Mouse (Mus musculus) stomach, postnatal 0 days (tissue): ENCODE measurements around the gene Ppp2r2d. TPM values are rescaled to one million over a fixed set of nuclear protein-coding genes. Genes with fewer than 3 reads are reported as not detected.

Experiments
- ATAC-seq: fragments of 200-750 bp; cut with Nextera tagmentation; 2 replicates; pipeline ENCODE4 v1.8.0; 2017; ENCODE audit not compliant: low FRiP score, low TSS enrichment
- DNase-seq: peaks from one replicate; pipeline ENCODE4 v3.0.0-alpha.2; 2016; ENCODE audit warnings: low spot score
- H3K27ac ChIP-seq: fragments of 300-500 bp; sonication (generic); replicated peaks from 2 replicates; pipeline ENCODE4 v1.5.1; 2014; ENCODE audit warnings: mild to moderate bottlenecking, control low read depth
- H3K27me3 ChIP-seq: fragments of 300-500 bp; sonication (generic); 2 replicates; pipeline ENCODE4 v1.6.1; 2014; ENCODE audit warnings: low read length; ENCODE audit not compliant: control insufficient read depth, insufficient read depth
- H3K36me3 ChIP-seq: fragments of 300-500 bp; sonication (generic); 2 replicates; pipeline ENCODE4 v1.6.1; 2014; ENCODE audit warnings: low read length, mixed read lengths; ENCODE audit not compliant: control insufficient read depth, insufficient read depth
- H3K4me1 ChIP-seq: fragments of 300-500 bp; sonication (generic); replicated peaks from 2 replicates; pipeline ENCODE4 v1.6.1; 2014; ENCODE audit warnings: antibody characterized with exemption; ENCODE audit not compliant: control insufficient read depth, insufficient read depth
- H3K4me2 ChIP-seq: fragments of 300-500 bp; sonication (generic); replicated peaks from 2 replicates; pipeline ENCODE4 v1.6.1; 2014; ENCODE audit warnings: low read depth, mild to moderate bottlenecking, control low read depth, moderate library complexity
- H3K4me3 ChIP-seq: fragments of 300-500 bp; sonication (generic); 2 replicates; pipeline ENCODE4 v1.5.1; 2014; ENCODE audit warnings: low read depth, low read length, control low read depth
- H3K9ac ChIP-seq: fragments of 300-500 bp; sonication (generic); 2 replicates; pipeline ENCODE4 v1.6.1; 2014; ENCODE audit warnings: mild to moderate bottlenecking, low read length, control low read depth, mixed read lengths
- H3K9me3 ChIP-seq: fragments of 300-500 bp; sonication (generic); 2 replicates; pipeline ENCODE4 v1.6.1; 2016; ENCODE audit warnings: low read length; ENCODE audit not compliant: control insufficient read depth
- CTCF ChIP-seq: IDR thresholded peaks from 2 replicates; pipeline ENCODE4 v1.5.1; 2016; ENCODE audit warnings: antibody characterized with exemption, low read depth, mild to moderate bottlenecking, moderate library complexity
- EP300 ChIP-seq: optimal IDR thresholded peaks from 2 replicates; pipeline ENCODE3; 2016; ENCODE audit warnings: antibody characterized with exemption
- WGBS: fragments of 180-500 bp; shearing (Covaris S2); extraction: QIAGEN DNeasy Blood & Tissue Kit; methylation state at CpG from one replicate; pipeline ENCODE4 v1.1.7; 2014; 5-methylcytosine and 5-hydroxymethylcytosine counted together
- polyA plus RNA-seq: library from polyadenylated mRNA; unstranded; fragments of >200 nt; fragmentation: Nextera tagmentation; extraction: Ambion mirVana; gene quantifications from 2 replicates; pipeline ENCODE4 v1.2.1, GENCODE M21; 2015

The Ppp2r2d gene
- polyA plus RNA-seq, 1 experiment from 2014 or later = 25.4 TPM

DNA sequence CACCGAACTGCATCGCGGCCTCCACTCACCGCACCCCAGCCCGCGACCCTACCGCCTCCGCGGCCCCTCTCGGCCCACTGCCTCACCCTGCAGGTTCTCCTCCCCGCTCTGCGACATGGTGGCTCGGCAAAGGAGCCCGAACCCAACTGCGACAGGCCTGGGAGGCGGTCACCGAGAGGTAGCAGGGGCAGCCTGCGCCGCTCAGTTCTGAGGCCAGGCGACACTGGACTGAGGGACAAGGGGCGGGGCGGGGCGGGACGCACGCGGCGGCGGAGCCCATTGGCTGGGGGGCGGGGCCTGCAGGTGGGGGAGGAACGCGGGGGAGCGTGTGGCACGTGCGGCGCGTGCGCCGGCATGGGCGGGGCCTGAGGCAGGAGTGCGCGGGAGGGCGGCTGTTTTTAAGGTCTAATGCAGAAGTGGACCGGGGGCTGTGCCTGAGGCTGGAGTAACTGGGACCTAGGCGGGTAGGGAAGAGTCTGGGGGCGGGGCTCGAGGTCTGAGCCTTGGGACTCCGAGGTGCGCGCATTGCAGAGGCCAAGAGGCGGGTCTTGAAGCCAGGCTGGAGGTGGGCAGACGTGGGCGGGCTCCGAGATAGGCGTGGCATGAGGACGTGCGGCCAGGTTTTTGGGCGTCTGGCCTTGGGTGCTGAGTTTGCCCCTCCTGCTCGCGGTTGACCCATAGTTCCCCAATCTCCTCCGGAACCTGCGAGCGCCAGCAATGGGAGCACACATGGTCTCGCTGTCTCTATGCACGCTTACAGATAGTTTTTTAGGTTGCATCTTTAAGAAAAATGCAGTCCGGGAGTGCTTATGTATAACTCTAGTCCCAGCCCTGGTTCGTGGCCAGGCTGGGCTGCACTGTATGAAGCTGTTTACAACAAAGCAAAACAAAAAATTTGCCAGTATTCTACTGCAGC is 63.7 kb downstream of the Ppp2r2d start, which contains the start of gene Bnip3:
TSS of gene Bnip3 (minus strand) at position 243 of the 916 bp plus-strand sequence.
- no peaks in the 10 kb centered on the region for H3K27me3 ChIP-seq
- H3K4me1 ChIP-seq = 0 out of 2 replicates have a peak, but pooled peaks cover 3% of the 10 kb centered on the region
- ATAC-seq (peak; percentile 92), DNase-seq (peak; percentile 97)
- peak within 1 kb of the TSS; percentile 87 for H3K9ac ChIP-seq
- peak within 1 kb of the TSS; percentile 79 for H3K4me3 ChIP-seq
- H3K27ac ChIP-seq = peak within 1 kb of the TSS; percentile 86
- no peak for TF ChIP-seq CTCF
- no peak for TF ChIP-seq EP300
- H3K9me3 ChIP-seq = no peaks in the 10 kb centered on the region
- no peaks in the 10 kb centered on the region for H3K36me3 ChIP-seq
- H3K4me2 ChIP-seq = peak within 1 kb of the TSS; percentile 92
- under 1% methylated on average over 60 of the region's 66 CpGs for WGBS

DNA sequence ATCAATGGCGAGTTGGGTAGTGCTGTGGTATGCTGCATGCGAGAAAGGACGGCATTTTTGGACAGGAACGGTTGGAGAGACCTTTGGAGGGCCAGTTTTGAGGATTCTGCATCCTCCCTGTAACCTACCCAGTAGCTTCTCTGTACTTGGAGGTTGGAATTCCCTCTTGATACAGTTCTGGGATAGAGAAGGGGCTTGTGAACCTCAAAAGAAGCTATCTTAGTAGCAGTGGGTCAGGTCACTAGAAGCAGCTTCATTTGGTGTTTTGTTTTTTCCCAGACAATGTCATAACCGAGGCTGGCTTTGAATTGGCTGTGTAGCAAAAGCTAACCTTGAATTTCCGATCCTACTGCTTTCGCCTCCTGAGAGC is 64.3 kb downstream of the Ppp2r2d start:
- H3K27me3 ChIP-seq = no peaks in the 10 kb centered on the region
- H3K36me3 ChIP-seq = no peaks in the 10 kb centered on the region
- H3K27ac ChIP-seq = peak overlapping the region; percentile 63
- no peak for DNase-seq
- no peaks in the 10 kb centered on the region for H3K9me3 ChIP-seq
- peak overlapping the region; percentile 92 for H3K4me2 ChIP-seq
- TF ChIP-seq EP300 = no peak
- TF ChIP-seq CTCF = no peak
- H3K4me3 ChIP-seq = peak overlapping the region; percentile 79
- no peak for ATAC-seq
- 0 out of 2 replicates have a peak, but pooled peaks cover 3% of the 10 kb centered on the region for H3K4me1 ChIP-seq
- 20% methylated on average over 7 of the region's 7 CpGs for WGBS
- H3K9ac ChIP-seq = peak overlapping the region; percentile 87

DNA sequence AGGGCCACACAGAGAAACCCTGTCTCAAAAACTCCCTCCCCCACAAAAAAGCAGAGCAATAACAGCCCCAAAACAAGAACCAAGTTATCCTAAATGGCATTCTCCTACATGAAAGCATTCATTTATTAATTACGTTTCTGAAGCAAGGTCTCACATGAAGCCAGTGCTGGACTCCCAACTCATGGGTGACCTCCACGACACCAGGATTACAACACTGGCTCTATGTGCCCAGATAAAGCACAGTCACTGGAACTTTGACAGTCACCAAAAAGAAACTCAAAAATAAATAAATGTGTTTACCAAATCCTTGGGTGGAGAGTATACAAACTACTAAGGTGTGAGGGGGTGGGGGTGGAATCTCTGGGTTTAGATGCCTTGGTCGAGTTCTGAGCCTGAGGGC is 67.7 kb downstream of the Ppp2r2d start:
- ATAC-seq (no peak), DNase-seq (no peak)
- Histone ChIP-seq H3K4me3 (no peak overlapping the region), H3K4me2 (no peak overlapping the region), H3K9ac (no peak overlapping the region), H3K9me3 (no peaks in the 10 kb centered on the region), H3K27ac (no peak overlapping the region), H3K4me1 (no peaks in the 10 kb centered on the region), H3K27me3 (no peaks in the 10 kb centered on the region), H3K36me3 (no peaks in the 10 kb centered on the region)
- WGBS = 78% methylated on average over 3 of the region's 3 CpGs
- TF ChIP-seq CTCF (no peak), EP300 (no peak)

DNA sequence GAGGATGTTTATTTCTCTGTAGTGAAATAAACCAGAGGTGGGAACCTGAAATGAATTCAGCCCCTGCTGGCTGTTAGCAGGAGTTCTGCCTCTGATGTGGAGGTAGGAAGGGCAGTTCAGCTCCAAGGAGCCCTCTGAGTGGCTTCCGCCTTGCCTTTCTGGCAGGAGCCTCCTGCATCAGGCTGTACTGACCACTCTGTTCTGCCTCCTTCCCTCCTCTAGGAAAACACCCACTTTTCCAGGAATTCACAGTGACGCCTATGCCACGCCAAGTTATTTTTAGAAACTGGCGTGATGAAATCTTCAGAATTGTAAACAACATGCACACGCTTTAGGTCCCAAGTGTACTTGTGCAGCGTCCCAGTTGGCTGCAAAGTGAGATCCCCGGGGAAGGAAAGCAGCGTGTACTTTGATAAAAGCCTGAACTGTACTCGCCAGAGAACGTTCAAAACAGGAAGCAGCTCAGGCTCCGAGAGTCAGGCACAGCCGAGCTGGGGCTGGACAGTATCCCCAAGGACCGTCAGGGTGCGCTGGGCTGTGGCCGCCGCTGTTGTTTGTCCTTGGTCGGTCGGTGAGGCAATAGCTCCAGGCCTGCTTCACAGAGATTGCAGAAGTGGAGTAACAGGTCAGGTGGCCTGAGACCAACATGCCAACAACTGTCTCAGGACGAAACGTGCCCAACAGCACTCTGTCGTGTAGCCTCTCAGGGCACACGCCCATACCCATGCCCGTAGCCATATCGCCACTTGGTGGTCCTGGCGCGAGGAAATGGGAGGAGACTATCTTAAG is 73.5 kb downstream of the Ppp2r2d start:
- TF ChIP-seq CTCF = peak; percentile 60
- peak; percentile 99 for TF ChIP-seq EP300
- peak overlapping the region; percentile 95 for H3K27ac ChIP-seq
- WGBS = under 1% methylated on average over 26 of the region's 26 CpGs
- DNase-seq = peak; percentile 87
- no peaks in the 10 kb centered on the region for H3K27me3 ChIP-seq
- peak overlapping the region; percentile 53 for H3K9ac ChIP-seq
- peak; percentile 98 for ATAC-seq
- no peaks in the 10 kb centered on the region for H3K9me3 ChIP-seq
- peaks cover 2% of the 10 kb centered on the region; the same call in 1 of the 2 replicates for H3K4me1 ChIP-seq
- H3K36me3 ChIP-seq = no peaks in the 10 kb centered on the region
- H3K4me3 ChIP-seq = peak overlapping the region; percentile 31
- peak overlapping the region; percentile 61 for H3K4me2 ChIP-seq

DNA sequence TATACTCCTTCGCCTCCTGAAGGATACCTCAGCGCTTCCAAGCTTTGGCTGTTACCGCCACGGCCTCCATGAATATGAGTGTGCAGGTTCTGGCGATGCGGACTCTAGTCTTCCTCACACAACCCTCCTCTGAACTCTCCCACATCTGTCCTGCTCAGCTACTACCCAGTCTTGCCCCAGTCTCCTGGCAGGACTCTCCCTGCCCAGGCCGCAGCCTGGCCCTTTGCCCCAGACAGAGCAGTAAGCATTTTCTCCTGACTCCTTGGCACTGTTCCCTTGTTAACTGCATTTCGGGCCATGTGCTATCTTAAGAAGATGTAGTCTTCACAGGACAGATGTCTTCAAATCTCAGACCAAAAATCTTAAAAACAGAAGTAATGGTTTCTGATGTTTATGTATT is 75.7 kb downstream of the Ppp2r2d start:
- 96% methylated on average over 8 of the region's 8 CpGs for WGBS
- no peaks in the 10 kb centered on the region for H3K9me3 ChIP-seq

More for the DNA sequence above, 75.7 kb downstream of the Ppp2r2d start:
- ATAC-seq = no peak
- no peak overlapping the region for H3K27ac ChIP-seq
- H3K9ac ChIP-seq = no peak overlapping the region
- H3K36me3 ChIP-seq = no peaks in the 10 kb centered on the region
- H3K27me3 ChIP-seq = no peaks in the 10 kb centered on the region
- no peak for TF ChIP-seq CTCF
- TF ChIP-seq EP300 = no peak
- peaks cover 2% of the 10 kb centered on the region; the same call in 1 of the 2 replicates for H3K4me1 ChIP-seq
- H3K4me2 ChIP-seq = no peak overlapping the region
- DNase-seq = no peak
- H3K4me3 ChIP-seq = no peak overlapping the region
